Mouse (Mus musculus): ENCODE measurements around the gene Haao.

- TF ChIP-seq CTCF (IDR thresholded peaks at IDR 0.05; ENCODE audit: low read depth, low read length) (no peak), POLR2A (IDR thresholded peaks at IDR 0.05; ENCODE audit: extremely low read depth, insufficient read depth, low read length) (no peak)
Observed at GRCm38 (mm10) chr17:83854284-83854918, 6.6 kb upstream of the Haao start.
